Mouse (Mus musculus) thymus, adult 2 months (tissue): Measurements from ENCODE around the gene Hsd17b1.

ENCODE experiments used
- CTCF ChIP-seq: fragments of 200-500 bp; IDR thresholded peaks from 2 replicates; pipeline ENCODE4 v1.5.1; 2012; ENCODE audit warnings: mild to moderate bottlenecking, control low read depth, low read length, moderate library complexity, borderline replicate concordance; ENCODE audit not compliant: control insufficient read depth, poor library complexity, insufficient read depth; ENCODE audit errors: extremely low read depth
- POLR2A ChIP-seq: fragments of 200-500 bp; IDR thresholded peaks from 2 replicates; pipeline ENCODE4 v1.6.1; 2012; ENCODE audit warnings: mild to moderate bottlenecking, low read length, control low read depth, moderate library complexity; ENCODE audit not compliant: control insufficient read depth, poor library complexity, insufficient read depth; ENCODE audit errors: extremely low read depth

DNA sequence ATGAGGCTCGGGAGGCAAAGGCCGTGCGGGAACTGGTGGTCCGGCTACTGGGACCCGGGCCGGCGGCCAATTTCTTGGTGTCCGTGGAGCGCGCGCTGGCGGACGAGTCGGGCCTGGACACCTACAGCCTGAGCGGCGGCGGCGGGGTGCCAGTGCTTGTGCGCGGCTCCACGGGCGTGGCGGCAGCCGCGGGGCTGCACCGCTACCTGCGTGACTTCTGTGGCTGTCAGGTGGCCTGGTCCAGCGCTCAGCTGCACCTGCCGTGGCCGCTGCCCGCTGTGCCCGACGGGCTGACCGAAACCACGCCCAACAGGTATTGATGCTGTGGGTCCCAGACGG is 8.1 kb upstream of the Hsd17b1 start:
- no peak for TF ChIP-seq CTCF
- no peak; the same call in 1 of the 2 replicates for TF ChIP-seq POLR2A
